Mouse (Mus musculus) heart, adult 11 months (tissue): ENCODE data around the gene Ptcd3.

Source experiments
- DNase-seq: peaks from one replicate; pipeline ENCODE4 v3.0.0; 2022

Gene Ptcd3

GRCm38 (mm10) chr6:71908481-71909381 lies at the start of gene Ptcd3, which contains the start of gene Polr1a:
Ptcd3 (minus strand) TSS chr6:71908750.
Polr1a (plus strand) TSS chr6:71909053.
- peak; percentile 98 for DNase-seq

DNA sequence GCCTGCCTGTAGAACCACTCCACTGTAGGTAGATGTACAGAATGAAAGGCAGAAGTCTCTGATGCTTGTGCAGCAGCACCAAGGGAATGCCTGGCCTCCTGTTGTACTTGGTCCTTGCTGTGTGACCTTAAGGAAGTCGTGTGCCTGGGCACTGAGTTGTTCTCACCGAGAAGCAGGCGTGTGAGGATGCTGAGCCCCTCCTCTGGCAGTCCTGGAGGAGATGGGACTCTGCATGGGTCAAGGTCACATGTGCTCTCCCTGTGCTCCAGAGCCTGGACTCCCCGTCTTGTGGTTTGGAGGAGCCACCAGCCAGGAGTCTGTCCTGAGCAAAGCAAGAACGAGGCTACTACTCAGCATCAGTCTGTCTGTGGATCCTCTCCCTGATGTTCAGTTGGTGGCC lies 42.6 kb upstream of the Ptcd3 start:
- DNase-seq, result no peak

- DNase-seq, result peak; percentile 97
Measured at GRCm38 (mm10) chr6:71950592-71950991, 42.0 kb upstream of the Ptcd3 start.

- peak; percentile 96 for DNase-seq
Measured at GRCm38 (mm10) chr6:71949721-71950120, 41.2 kb upstream of the Ptcd3 start.

- no peak for DNase-seq
Measured at GRCm38 (mm10) chr6:71946121-71946520, 37.6 kb upstream of the Ptcd3 start.

GRCm38 (mm10) chr6:71945101-71945500 lies 36.6 kb upstream of the Ptcd3 start:
- DNase-seq, result no peak

DNA sequence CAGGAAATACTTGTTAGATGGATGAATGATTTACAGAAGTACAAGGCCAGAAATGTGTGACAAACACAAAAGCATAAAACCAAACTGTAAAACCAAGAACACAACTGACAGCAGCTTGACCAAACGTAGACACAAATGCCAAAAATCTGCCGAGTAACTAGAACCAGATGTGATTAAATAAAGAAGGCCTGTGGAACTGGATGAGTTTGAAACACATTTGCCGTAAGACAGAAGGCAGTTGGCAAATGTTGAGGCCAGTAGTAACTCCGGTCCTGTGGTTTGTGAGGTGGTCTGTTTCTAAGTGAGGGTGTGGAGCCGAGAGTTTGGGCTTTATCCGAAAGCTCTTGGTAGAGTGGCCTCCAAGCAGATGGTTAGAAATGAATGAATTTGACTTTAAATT lies 32.4 kb upstream of the Ptcd3 start:
- no peak for DNase-seq

- peak; percentile 88 for DNase-seq
Measured at GRCm38 (mm10) chr6:71935737-71936136, 27.2 kb upstream of the Ptcd3 start.

DNA sequence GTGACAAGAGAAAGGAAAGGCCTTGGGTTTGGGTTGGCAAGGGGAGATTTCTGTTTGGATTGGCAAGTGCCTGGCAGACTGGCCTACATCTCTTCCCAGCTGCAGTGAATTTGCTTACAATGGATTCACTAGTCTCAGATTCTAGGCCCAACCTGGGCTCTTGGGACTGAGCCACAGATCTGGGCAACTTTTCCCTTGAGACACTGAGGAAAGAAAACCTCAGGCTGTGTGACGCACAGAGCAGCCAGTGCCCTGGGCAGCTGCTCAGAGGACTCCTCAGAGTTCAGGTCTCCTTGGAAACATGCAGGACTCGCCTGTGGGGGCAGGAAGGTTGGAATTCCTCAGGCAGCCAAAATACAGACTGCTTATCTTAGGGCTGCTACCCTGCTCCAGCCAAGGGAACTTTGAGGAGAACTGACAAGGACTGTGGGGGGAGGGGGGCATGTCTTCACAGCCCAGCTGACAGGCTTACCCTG lies 25.6 kb upstream of the Ptcd3 start:
- DNase-seq, result peak; percentile 98

- DNase-seq, result peak; percentile 88
Measured at GRCm38 (mm10) chr6:71932347-71932746, 23.8 kb upstream of the Ptcd3 start.

- DNase-seq, result no peak
Measured at GRCm38 (mm10) chr6:71930830-71931437, 22.4 kb upstream of the Ptcd3 start.

GRCm38 (mm10) chr6:71930053-71930452 lies 21.5 kb upstream of the Ptcd3 start:
- peak; percentile 96 for DNase-seq

- no peak for DNase-seq
Measured at GRCm38 (mm10) chr6:71927911-71928310, 19.4 kb upstream of the Ptcd3 start.

- DNase-seq, result peak; percentile 79
Measured at GRCm38 (mm10) chr6:71925233-71925632, 16.7 kb upstream of the Ptcd3 start.

GRCm38 (mm10) chr6:71920752-71921151 lies 12.2 kb upstream of the Ptcd3 start:
- DNase-seq, result no peak

GRCm38 (mm10) chr6:71911686-71912450 lies 3.3 kb upstream of the Ptcd3 start:
- peak; percentile 93 for DNase-seq

DNA sequence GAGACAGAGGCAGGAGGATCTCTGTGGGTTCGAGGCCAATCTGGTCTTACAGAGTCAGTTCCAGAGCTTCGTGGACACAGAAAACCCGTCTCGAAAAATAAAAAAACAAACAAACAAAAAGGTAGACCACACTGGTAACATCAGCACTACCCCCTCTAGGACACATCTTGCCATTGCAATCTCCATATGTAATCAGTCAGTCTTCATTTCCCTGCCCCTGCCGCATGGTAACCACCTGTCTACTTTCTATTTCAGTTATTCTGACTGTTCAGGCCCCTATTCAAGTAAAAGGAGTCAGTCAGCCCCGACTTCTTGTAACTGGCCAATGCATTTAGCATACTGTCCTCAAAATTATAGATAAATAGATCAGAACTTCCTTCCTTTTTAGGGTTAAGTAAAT lies 1.3 kb upstream of the Ptcd3 start:
- no peak for DNase-seq

- DNase-seq, result peak; percentile 89
Measured at GRCm38 (mm10) chr6:71909384-71909783, 834 bp upstream of the Ptcd3 start.

GRCm38 (mm10) chr6:71907702-71908235 lies 781 bp downstream of the Ptcd3 start:
- DNase-seq, result peak; percentile 83

DNA sequence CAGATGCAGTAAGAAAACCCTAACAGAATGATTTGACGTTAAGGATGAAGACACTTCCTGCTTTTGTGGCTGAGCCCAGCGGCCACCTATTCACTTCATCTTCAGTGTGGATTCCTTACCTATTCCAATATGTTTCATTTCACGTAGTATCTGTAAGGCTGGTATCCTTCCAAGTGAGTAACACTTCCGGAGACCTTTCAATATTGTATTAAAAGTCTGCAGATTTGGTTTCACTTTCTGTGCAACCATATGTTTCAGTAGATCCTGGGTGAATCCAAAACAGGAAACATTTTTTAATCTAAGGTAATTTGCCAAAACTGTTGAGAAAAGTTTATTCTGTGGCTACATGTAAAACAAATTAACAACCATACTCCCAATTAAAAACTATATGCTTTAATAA lies 15.3 kb downstream of the Ptcd3 start:
- peak; percentile 53 for DNase-seq

DNA sequence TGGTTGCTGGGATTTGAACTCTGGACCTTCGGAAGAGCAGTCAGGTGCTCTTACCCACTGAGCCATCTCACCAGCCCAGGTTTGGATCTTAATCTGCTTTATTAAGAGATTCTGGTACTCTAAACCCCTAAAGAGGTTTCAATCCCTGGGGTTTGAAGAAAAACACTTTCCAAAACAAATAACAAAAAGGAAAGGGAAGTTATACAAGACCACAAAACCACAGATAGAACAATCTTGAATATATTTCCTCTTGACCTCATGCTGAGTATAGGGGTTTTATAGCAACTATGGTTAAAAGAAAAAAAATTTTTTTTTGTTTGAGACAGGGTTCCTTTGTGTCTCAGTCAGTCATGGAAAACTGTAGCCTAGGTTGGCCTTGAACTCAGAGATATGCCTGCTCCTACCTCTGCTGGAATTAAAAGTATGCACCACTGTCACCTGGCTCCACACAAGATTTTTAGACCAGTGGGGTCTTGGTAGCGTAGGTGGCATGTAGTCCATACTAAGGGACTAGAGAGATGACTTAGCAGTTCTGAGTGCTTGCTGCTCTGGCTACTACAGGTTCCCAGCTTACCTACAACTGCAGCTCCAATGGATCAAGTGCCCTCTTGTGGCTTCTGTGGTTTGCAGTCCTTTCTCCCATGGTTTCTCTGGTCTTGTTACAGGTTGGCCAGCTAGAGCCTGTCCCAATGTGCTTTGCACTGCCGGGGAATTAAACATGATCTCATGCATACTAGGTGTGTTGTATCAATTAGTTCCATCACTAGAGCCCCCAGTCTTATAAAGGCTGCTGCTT lies 30.4 kb downstream of the Ptcd3 start:
- DNase-seq, result no peak

- no peak for DNase-seq
Measured at GRCm38 (mm10) chr6:71871396-71871795, 37.2 kb downstream of the Ptcd3 start.
